Comparison of ENCODE assay signal across 8 mouse cellular contexts in genomic region chr13:74854338-74855047, GRCm38 (mm10). TPM values are rescaled to one million over a fixed set of nuclear protein-coding genes. Genes with fewer than 3 reads are reported as not detected.
DNase-seq lines count a peak whose midpoint lies in the region; ATAC-seq and TF ChIP-seq lines count a peak whose summit lies in the region.

No protein-coding gene starts in this region.

- 6% methylated on average over 3 of the region's 3 CpGs for WGBS in forebrain, embryonic 15.5 days
- 8% methylated on average over 3 of the region's 3 CpGs for WGBS in hindbrain, embryonic 10.5 days
- 1% methylated on average over 3 of the region's 3 CpGs for WGBS in lung, embryonic 16.5 days
- WGBS in thymus, adult 2 months: 1% methylated on average over 3 of the region's 3 CpGs

- H3K9ac ChIP-seq in ES-E14 (ENCODE audit: insufficient read depth, low read depth, low read length, poor library complexity, severe bottlenecking): no peak overlapping the region
- no peak overlapping the region for H3K9ac ChIP-seq in forebrain, embryonic 15.5 days (replicated peaks)
- no peak overlapping the region for H3K9ac ChIP-seq in lung, embryonic 16.5 days (ENCODE audit: low read length)

- TF ChIP-seq POLR2A in thymus, adult 2 months (IDR thresholded peaks at IDR 0.05; ENCODE audit: control insufficient read depth, extremely low read depth, insufficient read depth, low read length, poor library complexity): no peak

- H3K4me3 ChIP-seq in ES-E14 (ENCODE audit: insufficient read depth in 1 of 2, low read depth in 1 of 2, low read length in 2 of 2, poor library complexity in 1 of 2, severe bottlenecking in 1 of 2): no peak overlapping the region
- H3K4me3 ChIP-seq in forebrain, embryonic 15.5 days: no peak overlapping the region
- H3K4me3 ChIP-seq in hindbrain, embryonic 10.5 days: no peak overlapping the region
- no peak overlapping the region for H3K4me3 ChIP-seq in lung, embryonic 16.5 days (ENCODE audit: low read length)
- no peak overlapping the region for H3K4me3 ChIP-seq in thymus, adult 2 months (ENCODE audit: control insufficient read depth, insufficient read depth, low read length)

- no peaks in the 10 kb centered on the region for H3K36me3 ChIP-seq in ES-E14 (ENCODE audit: control insufficient read depth, insufficient read depth, low read length, poor library complexity, severe bottlenecking)
- no peaks in the 10 kb centered on the region for H3K36me3 ChIP-seq in forebrain, embryonic 15.5 days
- no peaks in the 10 kb centered on the region for H3K36me3 ChIP-seq in hindbrain, embryonic 10.5 days
- no peaks in the 10 kb centered on the region for H3K36me3 ChIP-seq in lung, embryonic 16.5 days (ENCODE audit: control insufficient read depth, insufficient read depth, low read length)
- no peaks in the 10 kb centered on the region for H3K36me3 ChIP-seq in thymus, adult 2 months (ENCODE audit: control insufficient read depth, insufficient read depth, low read length)

- peak; percentile 89 for ATAC-seq in forebrain, embryonic 15.5 days (replicated peaks)
- peak; percentile 72 for ATAC-seq in lung, embryonic 16.5 days (ENCODE audit: low read depth)

- DNase-seq in ES-E14 (ENCODE audit: low read depth, low spot score): peak; percentile 62
- peak; percentile 60 for DNase-seq in c-Kit-positive CD71-positive TER-119-positive erythroid progenitor cells, embryonic 14.5 days (ENCODE audit: low spot score)
- peak; percentile 54 for DNase-seq in hindbrain, embryonic 10.5 days (ENCODE audit: low spot score)
- DNase-seq in layer of hippocampus, adult 8-10 months (ENCODE audit: low spot score in 2 of 2): peak; percentile 54 to 67
- DNase-seq in ovary, postnatal 10 days (ENCODE audit: low spot score): peak; percentile 6
- DNase-seq in thymus, adult 2 months: peak; percentile 80

- TF ChIP-seq CTCF in thymus, adult 2 months (IDR thresholded peaks at IDR 0.05; ENCODE audit: borderline replicate concordance, control insufficient read depth, extremely low read depth, insufficient read depth, low read length, poor library complexity): no peak

- no peak overlapping the region for H3K27ac ChIP-seq in ES-E14 (ENCODE audit: insufficient read depth, low read depth, low read length, poor library complexity, severe bottlenecking)
- H3K27ac ChIP-seq in forebrain, embryonic 15.5 days (replicated peaks): no peak overlapping the region
- no peak overlapping the region for H3K27ac ChIP-seq in hindbrain, embryonic 10.5 days
- no peak overlapping the region for H3K27ac ChIP-seq in lung, embryonic 16.5 days (ENCODE audit: low read length)
- no peak overlapping the region for H3K27ac ChIP-seq in thymus, adult 2 months (ENCODE audit: control insufficient read depth, insufficient read depth, low read length)

- no peak overlapping the region for H3K4me2 ChIP-seq in forebrain, embryonic 15.5 days (replicated peaks)
- no peak overlapping the region for H3K4me2 ChIP-seq in lung, embryonic 16.5 days (ENCODE audit: low read depth, low read length)

- H3K9me3 ChIP-seq in ES-E14 (ENCODE audit: control insufficient read depth, insufficient read depth, low read depth, low read length): no peaks in the 10 kb centered on the region
- no peaks in the 10 kb centered on the region for H3K9me3 ChIP-seq in forebrain, embryonic 15.5 days
- H3K9me3 ChIP-seq in hindbrain, embryonic 10.5 days: no peaks in the 10 kb centered on the region
- no peaks in the 10 kb centered on the region for H3K9me3 ChIP-seq in lung, embryonic 16.5 days (ENCODE audit: control insufficient read depth, low read length)

- in situ Hi-C loops in ES-E14 (cut with MboI; ENCODE audit: low sequenced_read_pairs in 2 of 2, unreplicated experiment in 2 of 2): loop anchor here (5.0 to 25.0 kb wide), 2 partner anchors 217 kb away; partner anchors contain the start of gene Erap1 (in 2 of the 2)

- H3K27me3 ChIP-seq in forebrain, embryonic 15.5 days: no peaks in the 10 kb centered on the region
- no peaks in the 10 kb centered on the region for H3K27me3 ChIP-seq in hindbrain, embryonic 10.5 days (ENCODE audit: insufficient read depth, poor library complexity, severe bottlenecking)
- H3K27me3 ChIP-seq in lung, embryonic 16.5 days (ENCODE audit: control insufficient read depth, insufficient read depth, low read depth, low read length): no peaks in the 10 kb centered on the region
- no peaks in the 10 kb centered on the region for H3K27me3 ChIP-seq in thymus, adult 2 months (ENCODE audit: control insufficient read depth, insufficient read depth, low read length)

- no peaks in the 10 kb centered on the region for H3K4me1 ChIP-seq in ES-E14 (ENCODE audit: control insufficient read depth in 2 of 2, insufficient read depth in 2 of 2, low read length in 2 of 2, poor library complexity in 1 of 2)
- no peaks in the 10 kb centered on the region for H3K4me1 ChIP-seq in forebrain, embryonic 15.5 days
- no peaks in the 10 kb centered on the region for H3K4me1 ChIP-seq in hindbrain, embryonic 10.5 days (replicated peaks)
- no peaks in the 10 kb centered on the region for H3K4me1 ChIP-seq in lung, embryonic 16.5 days (replicated peaks; ENCODE audit: control insufficient read depth, insufficient read depth, low read length)
- no peaks in the 10 kb centered on the region for H3K4me1 ChIP-seq in thymus, adult 2 months (replicated peaks; ENCODE audit: control insufficient read depth, insufficient read depth, low read length)

TF ChIP-seq in ES-E14, 5 proteins besides CTCF, POLR2A, EP300 and RAD21:
- TF ChIP-seq ZNF384 (IDR thresholded peaks at IDR 0.05; ENCODE audit: low read depth, low read length) (no peak), ZC3H11A (IDR thresholded peaks at IDR 0.05; ENCODE audit: borderline replicate concordance, low read depth, low read length) (peak; percentile 85; the same call in 1 of the 2 replicates)
TF ChIP-seq in ES-E14: peak in this region for 1.

RNA-seq across cellular contexts. Expression of gene Cast, which starts 45.9 kb away (rescaled TPM):
- total RNA-seq in ES-E14 (2012; rRNA removed): 14.7 and 21.2 TPM in 2 replicates
- polyA plus RNA-seq in forebrain, embryonic 15.5 days (2015; fragmentation: Nextera tagmentation; extraction: Ambion mirVana): 5.7 and 6.0 TPM in 2 replicates
- polyA plus RNA-seq in hindbrain, embryonic 10.5 days (2016; fragmentation: Nextera tagmentation; extraction: Ambion mirVana): 14.4 and 17.6 TPM in 2 replicates
- 10 to 100 TPM in 2 of 4 experiments, 1 to 10 TPM in 2; 8.1 to 14.4 (median 10.1) TPM for total RNA-seq in layer of hippocampus, adult 8-10 months (2022)
- polyA plus RNA-seq in lung, embryonic 16.5 days (2015; fragmentation: Nextera tagmentation; extraction: Ambion mirVana): 47.1 and 47.8 TPM in 2 replicates
- 10.7 and 12.3 TPM in 2 replicates for polyA plus RNA-seq in thymus, adult 2 months (2012; rRNA removed)

Comparison
In these comparisons a context has a peak if more than half of its experiments do, and no peak if none do; other contexts are left out.
1. DNase-seq: peak in every context shown above with its lines; median percentile 80 in thymus, adult 2 months; 62 in ES-E14; 60 in layer of hippocampus, adult 8-10 months; 60 in c-Kit-positive CD71-positive TER-119-positive erythroid progenitor cells, embryonic 14.5 days; 54 in hindbrain, embryonic 10.5 days; 6 in ovary, postnatal 10 days.